Mouse (Mus musculus) cerebellum, postnatal 36 days (tissue): Measurements from ENCODE around the gene Pigv.

Experiments used
- DNase-seq, 2 experiments: peaks; one replicate each; pipeline ENCODE4 v3.0.0; 2021 to 2022; ENCODE audit warnings: mixed read lengths in 2 of 2

The Pigv gene

GRCm38 (mm10) chr4:133633332-133634042 lies 39.0 kb downstream of the Pigv start:
- DNase-seq, result peak; percentile 86 to 92

GRCm38 (mm10) chr4:133632483-133633327 lies 39.7 kb downstream of the Pigv start:
- DNase-seq, result peak; percentile 52 to 55

- no peak for DNase-seq
Measured at GRCm38 (mm10) chr4:133631769-133632411, 40.6 kb downstream of the Pigv start.

GRCm38 (mm10) chr4:133631071-133631768 lies 41.2 kb downstream of the Pigv start:
- peak in 1 of 2 experiments; percentile 26 for DNase-seq

- DNase-seq, result peak; percentile 43 to 47
Measured at GRCm38 (mm10) chr4:133630326-133630920, 42.0 kb downstream of the Pigv start.

GRCm38 (mm10) chr4:133629191-133629590 lies 43.3 kb downstream of the Pigv start:
- no peak for DNase-seq

GRCm38 (mm10) chr4:133628517-133628916 lies 43.9 kb downstream of the Pigv start:
- DNase-seq, result no peak

GRCm38 (mm10) chr4:133627039-133627438 lies 45.4 kb downstream of the Pigv start:
- peak; percentile 78 to 85 for DNase-seq

- DNase-seq, result no peak
Measured at GRCm38 (mm10) chr4:133626621-133627020, 45.8 kb downstream of the Pigv start.

GRCm38 (mm10) chr4:133626221-133626620 lies 46.2 kb downstream of the Pigv start:
- DNase-seq, result no peak

GRCm38 (mm10) chr4:133625621-133626071 lies 46.8 kb downstream of the Pigv start:
- DNase-seq, result peak; percentile 29 to 35

GRCm38 (mm10) chr4:133624830-133625229 lies 47.6 kb downstream of the Pigv start:
- no peak for DNase-seq

- no peak for DNase-seq
Measured at GRCm38 (mm10) chr4:133622161-133622695, 50.2 kb downstream of the Pigv start.

- DNase-seq, result no peak
Measured at GRCm38 (mm10) chr4:133620668-133621067, 51.8 kb downstream of the Pigv start.

GRCm38 (mm10) chr4:133619473-133620136 lies 52.8 kb downstream of the Pigv start:
- no peak for DNase-seq

GRCm38 (mm10) chr4:133617936-133618335 lies 54.5 kb downstream of the Pigv start:
- no peak for DNase-seq

- DNase-seq, result no peak
Measured at GRCm38 (mm10) chr4:133615416-133615815, 57.0 kb downstream of the Pigv start.

- DNase-seq, result peak in 1 of 2 experiments; percentile 30
Measured at GRCm38 (mm10) chr4:133614274-133614761, 58.1 kb downstream of the Pigv start.

GRCm38 (mm10) chr4:133613867-133614266 lies 58.6 kb downstream of the Pigv start:
- no peak for DNase-seq

GRCm38 (mm10) chr4:133613026-133613425 lies 59.4 kb downstream of the Pigv start:
- no peak for DNase-seq

- no peak for DNase-seq
Measured at GRCm38 (mm10) chr4:133612416-133612815, 60.0 kb downstream of the Pigv start.
